Mouse (Mus musculus) embryonic facial prominence, embryonic 14.5 days (tissue): ENCODE measurements at regions not wholly inside any gene's neighbourhood (a gene's known extent, or its start where the extent isn't known, plus 50 kb on each side); places are given as distances from the start of the nearest gene placed in this dataset.

Experiments
- ATAC-seq: fragments of 200-750 bp; cut with Nextera tagmentation; 2 replicates; pipeline ENCODE4 v1.8.0; 2017; ENCODE audit warnings: low read depth, moderate number of reproducible peaks, moderate TSS enrichment
- DNase-seq: peaks from one replicate; pipeline ENCODE4 v3.0.0-alpha.2; 2015; ENCODE audit warnings: low spot score
- H3K27ac ChIP-seq: fragments of 300-500 bp; sonication (generic); replicated peaks from 2 replicates; pipeline ENCODE4 v1.5.1; 2014; ENCODE audit warnings: low read depth, mild to moderate bottlenecking, low read length, moderate library complexity
- H3K27me3 ChIP-seq: fragments of 300-500 bp; sonication (generic); replicated peaks from 2 replicates; pipeline ENCODE4 v1.6.1; 2014; ENCODE audit warnings: low read length; ENCODE audit not compliant: control insufficient read depth, insufficient read depth
- H3K36me3 ChIP-seq: fragments of 300-500 bp; sonication (generic); 2 replicates; pipeline ENCODE4 v1.6.1; 2014; ENCODE audit warnings: low read length, mixed read lengths; ENCODE audit not compliant: control insufficient read depth, insufficient read depth
- H3K4me1 ChIP-seq: fragments of 300-500 bp; sonication (generic); 2 replicates; pipeline ENCODE4 v1.6.1; 2014; ENCODE audit warnings: antibody characterized with exemption, low read length; ENCODE audit not compliant: control insufficient read depth, insufficient read depth
- H3K4me2 ChIP-seq: fragments of 300-500 bp; sonication (generic); 2 replicates; pipeline ENCODE4 v1.6.1; 2014; ENCODE audit warnings: low read depth, mild to moderate bottlenecking, low read length, moderate library complexity, mixed read lengths
- H3K4me3 ChIP-seq: fragments of 300-500 bp; sonication (generic); 2 replicates; pipeline ENCODE4 v1.5.1; 2014; ENCODE audit warnings: low read depth, mild to moderate bottlenecking, low read length
- H3K9ac ChIP-seq: fragments of 300-500 bp; sonication (generic); 2 replicates; pipeline ENCODE4 v1.6.1; 2014; ENCODE audit warnings: low read depth, mild to moderate bottlenecking, low read length, moderate library complexity, mixed read lengths
- H3K9me3 ChIP-seq: fragments of 300-500 bp; sonication (generic); 2 replicates; pipeline ENCODE4 v1.6.1; 2016; ENCODE audit warnings: low read length; ENCODE audit not compliant: control insufficient read depth
- WGBS: fragments of 180-500 bp; shearing (Covaris S2); extraction: QIAGEN DNeasy Blood & Tissue Kit; methylation state at CpG from one replicate; pipeline ENCODE4 v1.1.7; 2014; 5-methylcytosine and 5-hydroxymethylcytosine counted together

DNA sequence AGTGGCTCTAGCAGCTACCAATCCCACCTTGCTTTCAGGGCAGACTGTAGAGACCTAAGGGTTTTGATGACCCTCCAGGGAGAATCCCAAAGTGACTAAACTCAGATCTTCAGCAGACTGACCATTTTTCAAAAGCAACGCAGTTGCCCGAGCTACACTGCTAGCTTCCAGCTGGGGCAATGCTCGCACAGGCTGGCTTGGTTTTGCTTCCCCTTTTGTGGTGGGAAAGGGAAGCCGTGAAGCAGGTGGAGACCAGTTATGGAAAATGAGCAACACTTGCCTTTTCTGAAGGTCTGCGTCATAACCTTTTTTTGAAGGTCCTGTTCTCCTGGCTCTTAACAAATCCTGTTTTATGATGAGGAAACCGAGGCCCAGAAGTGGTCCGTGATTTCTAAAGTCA lies 202.7 kb upstream of the Runx1 start:
- Histone ChIP-seq H3K4me1 (peaks cover 17% of the 10 kb centered on the region; the same call in 1 of the 2 replicates), H3K9ac (no peak overlapping the region), H3K27ac (no peak overlapping the region), H3K9me3 (no peaks in the 10 kb centered on the region; the same call in 1 of the 2 replicates), H3K4me3 (no peak overlapping the region), H3K27me3 (no peaks in the 10 kb centered on the region), H3K36me3 (no peaks in the 10 kb centered on the region), H3K4me2 (no peak overlapping the region)
- ATAC-seq (no peak), DNase-seq (no peak)
- 82% methylated on average over 7 of the region's 7 CpGs for WGBS

DNA sequence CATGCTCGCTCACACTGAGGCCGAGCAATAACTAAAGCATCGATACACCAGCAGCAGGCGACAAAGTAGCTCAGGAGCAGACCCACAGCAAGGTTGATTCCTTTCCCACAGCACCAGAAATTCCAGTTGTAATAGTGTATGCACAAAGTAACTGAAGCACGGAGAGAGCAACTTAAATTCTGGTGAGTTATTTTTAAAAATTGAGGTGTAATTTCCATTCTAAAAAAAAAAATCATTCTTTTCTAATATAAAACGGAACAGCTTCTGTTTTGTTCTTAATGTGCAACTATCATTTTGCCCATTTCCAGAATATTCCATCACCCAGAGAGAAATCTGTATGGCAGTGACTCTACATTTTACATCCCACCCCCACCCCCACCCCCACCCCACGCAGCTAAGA lies 202.1 kb upstream of the Runx1 start:
- no peak overlapping the region for H3K9ac ChIP-seq
- ATAC-seq (no peak), DNase-seq (no peak)
- 79% methylated on average over 7 of the region's 7 CpGs for WGBS
- H3K9me3 ChIP-seq: no peaks in the 10 kb centered on the region
- H3K4me2 ChIP-seq: no peak overlapping the region
- H3K27ac ChIP-seq: no peak overlapping the region
- no peak overlapping the region for H3K4me3 ChIP-seq
- no peaks in the 10 kb centered on the region for H3K36me3 ChIP-seq
- no peaks in the 10 kb centered on the region for H3K27me3 ChIP-seq
- H3K4me1 ChIP-seq: peaks cover 17% of the 10 kb centered on the region; the same call in 1 of the 2 replicates

DNA sequence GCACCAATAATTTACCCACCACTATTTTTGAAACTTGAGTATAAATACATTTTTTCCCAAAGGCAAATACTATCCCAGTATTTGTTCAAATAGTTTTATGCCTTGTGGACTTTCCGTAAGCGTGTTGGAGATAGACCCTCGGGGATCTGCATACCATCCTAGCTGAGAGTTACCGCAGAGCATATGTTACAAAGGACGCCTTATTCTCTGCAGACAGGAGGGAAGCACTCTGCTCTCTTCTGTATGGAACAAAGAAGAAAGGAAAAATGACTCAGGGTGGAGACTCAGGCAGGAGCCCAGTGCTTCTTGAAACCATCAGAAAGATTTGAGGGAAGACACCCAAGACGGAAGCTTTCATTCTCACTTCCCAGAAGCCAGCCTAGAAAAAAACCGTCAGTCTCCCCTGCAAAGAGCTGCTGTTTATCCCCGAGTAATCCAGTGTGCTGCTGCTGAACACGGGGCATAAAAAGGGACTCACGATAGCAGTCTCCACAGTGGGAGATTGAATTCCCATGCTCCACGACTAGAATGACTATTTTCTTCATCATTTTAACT lies 200.2 kb upstream of the Runx1 start:
- DNase-seq (peak; percentile 69), ATAC-seq (peak; percentile 68; the same call in 1 of the 2 replicates)
- 5% methylated on average over 11 of the region's 11 CpGs for WGBS

DNA sequence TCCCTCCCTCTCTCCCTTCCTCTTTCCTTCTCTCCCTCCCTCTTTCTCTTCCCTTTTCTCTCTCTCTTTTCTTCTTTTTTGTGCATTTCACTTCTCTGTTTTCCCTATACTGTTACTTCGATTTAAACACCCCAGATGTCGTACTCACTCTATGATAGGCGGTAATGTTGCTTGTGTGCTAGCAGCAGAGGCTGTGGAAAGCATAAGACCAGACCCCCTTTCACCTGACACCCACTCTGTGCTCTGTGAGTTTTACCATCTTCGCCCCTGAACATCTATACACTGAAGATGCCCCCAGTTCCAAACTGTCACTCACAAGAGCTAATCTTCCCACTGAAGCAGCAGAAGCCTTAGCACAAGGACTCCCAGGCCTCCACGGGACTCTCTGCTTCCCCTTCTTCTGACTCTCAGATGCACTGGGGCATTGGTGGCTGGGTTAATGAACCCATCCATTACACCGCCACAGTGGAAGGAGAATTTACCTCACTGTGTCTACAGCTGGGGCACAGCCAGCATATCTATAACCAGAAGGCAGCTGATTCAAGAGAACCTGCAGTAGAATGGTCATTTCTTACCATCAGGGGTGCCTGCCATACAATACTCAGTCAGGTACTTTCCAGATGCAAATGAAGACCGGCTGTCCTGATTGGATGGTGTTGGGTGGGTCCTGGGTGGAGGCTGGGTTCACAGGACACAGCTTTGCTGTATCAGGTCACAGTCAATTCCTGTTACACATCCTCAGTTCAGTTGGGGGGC lies 194.0 kb upstream of the Runx1 start:
- Histone ChIP-seq H3K4me2 (no peak overlapping the region), H3K9me3 (no peaks in the 10 kb centered on the region), H3K4me3 (no peak overlapping the region), H3K36me3 (no peaks in the 10 kb centered on the region), H3K27me3 (no peaks in the 10 kb centered on the region), H3K9ac (no peak overlapping the region), H3K4me1 (no peaks in the 10 kb centered on the region; the same call in 1 of the 2 replicates), H3K27ac (no peak overlapping the region)
- WGBS: 68% methylated on average over 7 of the region's 7 CpGs
- DNase-seq (no peak), ATAC-seq (no peak)

More for the DNA sequence above, 200.2 kb upstream of the Runx1 start:
- H3K27me3 ChIP-seq: no peaks in the 10 kb centered on the region
- H3K4me2 ChIP-seq: peak overlapping the region; percentile 24; the same call in 1 of the 2 replicates
- peak overlapping the region; percentile 63 for H3K27ac ChIP-seq
- peaks cover 11% of the 10 kb centered on the region; the same call in 1 of the 2 replicates for H3K4me1 ChIP-seq
- H3K4me3 ChIP-seq: no peak overlapping the region
- no peaks in the 10 kb centered on the region for H3K9me3 ChIP-seq
- H3K36me3 ChIP-seq: no peaks in the 10 kb centered on the region
- no peak overlapping the region for H3K9ac ChIP-seq

DNA sequence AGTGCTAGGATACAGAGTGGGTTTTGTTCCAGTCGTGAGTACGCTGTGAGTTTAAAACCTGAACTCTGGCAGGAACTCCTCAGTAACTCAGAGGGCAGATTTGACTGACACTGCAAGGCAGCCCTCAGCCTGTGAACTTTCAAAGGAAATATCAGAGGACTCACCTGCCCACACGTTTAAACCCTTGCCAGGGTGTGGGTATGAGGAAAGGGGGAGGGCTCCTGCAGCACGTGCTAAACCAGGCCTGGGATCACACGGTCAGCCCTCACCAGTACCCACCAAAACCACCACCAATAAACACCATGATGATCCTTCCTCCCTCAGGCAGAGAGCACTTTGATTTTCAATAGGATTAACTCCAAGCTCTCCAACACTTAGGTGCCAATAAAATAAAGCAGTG lies 192.8 kb upstream of the Runx1 start:
- no peaks in the 10 kb centered on the region for H3K36me3 ChIP-seq
- no peak overlapping the region for H3K27ac ChIP-seq
- H3K4me1 ChIP-seq: no peaks in the 10 kb centered on the region; the same call in 1 of the 2 replicates
- H3K4me3 ChIP-seq: no peak overlapping the region
- no peak overlapping the region for H3K9ac ChIP-seq
- no peaks in the 10 kb centered on the region for H3K27me3 ChIP-seq
- no peaks in the 10 kb centered on the region for H3K9me3 ChIP-seq
- ATAC-seq (no peak), DNase-seq (no peak)
- H3K4me2 ChIP-seq: no peak overlapping the region
- whole genome bisulfite sequencing: 42% methylated on average over 5 of the region's 5 CpGs

DNA sequence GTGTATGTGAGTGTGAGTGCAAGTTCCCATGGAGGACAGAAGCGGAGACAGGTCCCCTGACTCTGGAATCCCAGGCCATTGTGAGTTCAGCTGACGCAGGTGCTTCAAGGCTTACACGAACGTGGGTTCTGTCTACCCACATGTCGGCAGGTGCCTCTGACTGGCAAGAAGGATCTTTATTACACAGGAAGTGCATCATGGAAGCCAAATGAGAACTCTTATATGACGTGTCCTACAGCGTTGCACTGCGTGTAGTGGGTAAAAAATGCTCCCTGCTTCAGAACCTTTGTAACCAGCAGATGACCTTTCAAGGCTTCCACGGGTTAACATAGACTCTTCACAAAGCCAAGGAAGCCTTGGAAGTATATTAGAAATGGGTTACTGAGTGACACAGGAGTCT lies 191.1 kb upstream of the Runx1 start:
- WGBS: 80% methylated on average over 9 of the region's 9 CpGs
- no peak for DNase-seq
- no peaks in the 10 kb centered on the region; the same call in 1 of the 2 replicates for H3K4me1 ChIP-seq
- no peaks in the 10 kb centered on the region for H3K9me3 ChIP-seq
- H3K4me2 ChIP-seq: no peak overlapping the region
- H3K27me3 ChIP-seq: no peaks in the 10 kb centered on the region
- no peak overlapping the region for H3K27ac ChIP-seq
- H3K9ac ChIP-seq: no peak overlapping the region
- H3K4me3 ChIP-seq: no peak overlapping the region
- H3K36me3 ChIP-seq: no peaks in the 10 kb centered on the region
- no peak for ATAC-seq

DNA sequence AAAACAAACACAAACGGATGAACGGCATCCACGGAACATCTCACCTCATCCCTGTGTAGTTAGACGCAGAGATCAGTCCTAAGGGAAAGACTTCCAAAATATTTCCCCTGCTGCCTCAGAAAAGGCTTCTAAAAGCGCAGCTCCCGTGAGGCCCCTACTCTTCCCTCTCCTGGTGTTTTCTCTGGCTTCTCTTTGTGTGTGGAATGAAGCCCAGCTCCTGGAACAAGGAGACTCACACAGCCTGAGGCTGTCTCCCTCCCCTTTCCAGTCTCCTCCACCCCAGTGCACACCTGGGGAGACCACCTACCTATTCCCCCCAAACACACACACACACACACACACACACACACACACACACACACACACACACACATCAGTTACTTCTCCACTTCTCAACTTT lies 189.7 kb upstream of the Runx1 start:
- no peaks in the 10 kb centered on the region; the same call in 1 of the 2 replicates for H3K4me1 ChIP-seq
- no peaks in the 10 kb centered on the region for H3K27me3 ChIP-seq
- H3K9me3 ChIP-seq: no peaks in the 10 kb centered on the region
- no peak overlapping the region for H3K4me3 ChIP-seq
- no peak overlapping the region for H3K4me2 ChIP-seq
- H3K27ac ChIP-seq: no peak overlapping the region
- ATAC-seq (no peak), DNase-seq (peak; percentile 55)
- 48% methylated on average over 6 of the region's 6 CpGs for WGBS
- H3K36me3 ChIP-seq: no peaks in the 10 kb centered on the region
- H3K9ac ChIP-seq: no peak overlapping the region

DNA sequence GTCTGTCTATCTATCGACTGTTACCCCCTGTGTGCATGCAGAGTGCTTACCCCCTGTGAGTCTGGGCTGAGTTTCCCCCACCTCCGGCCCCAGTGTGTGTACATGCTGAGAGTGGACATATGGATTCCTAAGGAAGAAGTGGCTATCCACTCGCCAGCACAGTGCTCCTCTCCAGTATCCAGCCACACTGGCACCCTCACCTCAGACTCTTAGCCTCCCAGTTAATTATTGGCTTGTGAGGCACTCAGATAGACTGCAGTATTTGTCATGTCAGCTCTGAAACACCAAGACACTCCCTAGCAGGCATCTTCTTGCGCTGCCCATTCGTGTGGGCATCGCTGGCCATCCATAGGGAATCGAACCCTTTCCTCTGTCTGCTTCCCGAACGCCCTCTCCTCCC lies 189.0 kb upstream of the Runx1 start:
- Histone ChIP-seq H3K27ac (no peak overlapping the region), H3K9ac (no peak overlapping the region; the same call in 1 of the 2 replicates), H3K9me3 (no peaks in the 10 kb centered on the region), H3K4me1 (no peaks in the 10 kb centered on the region; the same call in 1 of the 2 replicates), H3K27me3 (no peaks in the 10 kb centered on the region), H3K36me3 (no peaks in the 10 kb centered on the region), H3K4me2 (no peak overlapping the region), H3K4me3 (no peak overlapping the region)
- no peak for ATAC-seq
- WGBS: 82% methylated on average over 9 of the region's 9 CpGs
- no peak for DNase-seq

DNA sequence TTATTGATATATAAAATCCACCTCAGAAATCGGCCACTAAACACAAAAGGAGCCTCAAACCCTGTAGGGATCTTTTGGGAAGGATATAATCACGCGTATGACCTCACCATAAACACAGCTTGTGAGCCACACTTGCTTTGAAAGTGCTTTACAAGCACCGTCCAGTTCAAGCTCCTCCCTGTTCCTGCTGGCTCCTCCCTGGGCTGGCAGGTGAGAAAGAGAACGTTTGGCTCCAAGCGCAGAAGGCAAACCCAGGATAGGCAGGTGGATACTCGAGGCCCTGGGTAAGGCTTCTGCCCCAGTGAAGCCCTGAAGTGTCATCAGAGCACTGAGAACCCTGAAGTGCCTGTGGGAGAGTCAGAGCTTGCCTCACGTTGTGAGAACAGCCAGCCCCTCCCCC lies 187.9 kb upstream of the Runx1 start:
- H3K9ac ChIP-seq: no peak overlapping the region
- no peak for ATAC-seq

More for the DNA sequence above, 187.9 kb upstream of the Runx1 start:
- no peaks in the 10 kb centered on the region for H3K27me3 ChIP-seq
- H3K4me1 ChIP-seq: no peaks in the 10 kb centered on the region
- H3K36me3 ChIP-seq: no peaks in the 10 kb centered on the region
- H3K9me3 ChIP-seq: no peaks in the 10 kb centered on the region
- DNase-seq: no peak
- WGBS: 55% methylated on average over 7 of the region's 8 CpGs
- H3K4me3 ChIP-seq: no peak overlapping the region
- no peak overlapping the region for H3K27ac ChIP-seq
- no peak overlapping the region for H3K4me2 ChIP-seq
